Mouse (Mus musculus) adrenal gland, postnatal 25 days (tissue): ENCODE data around the gene Fbxo9. TPM values are rescaled to one million over a fixed set of nuclear protein-coding genes. Genes with fewer than 3 reads are reported as not detected.

Experiments
- DNase-seq: peaks from one replicate; pipeline ENCODE4 v3.0.0; 2021; ENCODE audit warnings: mixed read lengths
- total RNA-seq: library from RNA; stranded (reverse); gene quantifications from 2 replicates; pipeline ENCODE4 v1.2.3, GENCODE M21; 2021

Fbxo9 gene
- total RNA-seq, 1 experiment from 2014 or later, result 108 TPM

DNA sequence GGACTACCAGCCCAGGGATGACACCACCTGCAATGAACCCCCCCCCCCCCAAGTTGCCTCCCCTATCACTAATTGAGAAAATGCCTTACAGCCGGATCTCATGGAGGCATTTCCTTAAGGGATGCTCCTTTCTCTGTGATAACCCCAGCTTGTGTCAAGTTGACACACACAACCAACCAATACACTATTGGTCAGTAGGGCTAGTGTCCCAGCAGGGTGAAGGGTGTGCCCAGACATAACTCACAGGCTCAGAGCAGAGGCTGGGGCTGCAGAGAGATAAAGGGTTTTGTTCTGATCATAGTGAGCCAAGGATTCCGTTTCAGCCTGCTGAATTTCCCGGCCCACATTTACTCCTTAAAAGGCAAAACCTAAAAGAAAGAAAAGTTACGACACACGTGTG lies 38.4 kb downstream of the Fbxo9 start:
- no peak for DNase-seq

DNA sequence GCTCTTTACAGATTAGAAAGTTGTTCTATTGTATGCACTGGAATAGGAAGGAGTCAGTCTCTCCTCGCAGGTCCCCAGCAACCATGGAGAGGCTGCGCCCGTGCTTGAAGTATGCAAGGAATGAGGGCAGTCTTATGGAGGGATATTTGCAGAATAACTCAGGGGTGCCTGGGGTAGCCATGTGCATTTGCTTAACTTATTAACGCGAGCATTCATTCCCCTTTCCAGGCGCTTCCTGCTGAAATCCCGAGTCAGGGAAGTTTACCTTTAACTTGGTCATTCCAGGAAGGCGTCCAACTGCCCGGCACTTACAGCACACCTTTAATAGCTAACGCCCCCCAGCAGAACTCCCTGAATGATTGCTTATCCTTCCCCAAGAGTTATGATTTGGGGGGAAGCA lies 44.7 kb downstream of the Fbxo9 start:
- DNase-seq, result no peak

DNA sequence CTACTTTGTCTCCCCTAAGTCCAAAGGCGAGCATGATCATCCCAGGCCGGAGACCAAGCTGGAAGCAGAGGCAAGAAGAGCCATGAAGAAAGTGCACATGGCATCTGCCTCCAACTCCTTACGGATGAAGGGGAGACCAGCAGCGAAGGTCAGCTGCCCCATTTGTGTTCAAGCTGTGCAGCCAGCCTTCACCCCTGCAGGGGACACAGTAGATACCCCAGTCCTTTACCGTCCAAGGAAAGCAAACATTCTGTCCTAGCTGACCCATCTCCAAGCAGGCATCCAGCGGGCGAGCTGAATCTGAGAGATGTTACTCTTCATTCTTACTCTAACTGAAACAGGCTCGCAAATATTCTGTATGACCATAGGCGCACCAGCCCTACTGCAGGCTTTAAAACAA lies 46.5 kb downstream of the Fbxo9 start:
- DNase-seq, result no peak

DNA sequence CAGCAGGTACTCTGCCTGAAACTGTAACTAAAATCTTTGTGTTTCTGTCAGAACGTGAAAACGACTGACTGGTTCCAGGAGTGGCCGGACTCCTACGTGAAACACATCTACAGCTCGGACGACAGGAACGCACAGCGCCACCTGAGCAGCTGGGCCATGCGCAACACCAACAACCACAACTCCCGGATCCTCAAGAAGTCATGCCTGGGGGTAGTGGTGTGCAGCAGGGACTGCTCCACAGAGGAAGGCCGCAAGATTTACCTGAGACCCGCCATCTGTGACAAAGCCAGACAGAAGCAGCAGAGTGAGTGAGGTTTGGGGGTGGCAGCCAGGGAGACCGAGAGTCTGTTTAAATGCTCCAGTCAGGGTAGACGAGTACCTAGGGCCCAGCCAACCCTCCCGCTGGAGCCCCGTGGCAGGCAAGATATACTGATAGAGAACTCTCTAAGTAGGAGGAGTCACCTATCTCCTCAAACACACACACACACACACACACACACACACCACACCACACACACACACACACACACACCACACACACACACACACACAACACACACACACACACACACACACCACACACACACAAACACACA lies 49.2 kb downstream of the Fbxo9 start:
- DNase-seq, result no peak

DNA sequence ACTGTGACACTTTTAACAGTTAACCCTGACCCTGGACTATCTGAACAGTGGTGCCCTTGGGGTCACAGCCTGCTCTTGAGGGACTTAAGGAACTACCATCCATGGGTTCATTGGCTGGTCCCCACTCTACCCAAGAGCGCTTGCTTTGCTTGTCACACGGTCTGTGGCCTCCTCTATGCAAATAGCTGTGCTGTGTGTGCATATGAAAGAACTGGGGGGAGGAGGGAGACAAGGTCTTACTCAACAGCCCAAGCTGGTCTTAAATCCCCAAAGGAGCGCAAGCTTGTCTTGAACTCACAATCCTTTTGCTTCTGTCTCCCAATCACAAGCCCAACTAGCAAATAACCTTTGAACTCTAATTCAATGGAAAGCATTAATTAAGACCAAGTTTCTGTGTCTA lies 54.6 kb downstream of the Fbxo9 start:
- no peak for DNase-seq

DNA sequence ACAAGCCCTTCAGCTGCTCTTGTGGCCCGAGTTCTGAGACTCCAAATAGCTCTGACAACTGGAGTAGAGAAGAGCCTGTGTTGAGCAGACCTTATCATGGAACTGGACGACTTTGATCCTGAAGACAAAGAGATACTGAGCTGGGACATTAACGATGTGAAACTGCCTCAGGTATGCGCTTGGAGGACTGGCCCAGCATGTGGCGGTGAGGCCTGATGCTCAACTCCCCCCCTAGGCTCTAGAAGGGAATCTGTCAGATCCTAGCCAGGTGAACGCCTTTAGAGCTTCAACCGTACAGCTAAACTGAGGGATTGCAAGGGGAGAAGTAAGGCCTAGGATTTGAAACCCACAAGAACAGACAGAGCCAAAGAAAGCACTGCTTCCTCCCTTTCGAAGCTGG lies 55.0 kb downstream of the Fbxo9 start:
- DNase-seq, result no peak

DNA sequence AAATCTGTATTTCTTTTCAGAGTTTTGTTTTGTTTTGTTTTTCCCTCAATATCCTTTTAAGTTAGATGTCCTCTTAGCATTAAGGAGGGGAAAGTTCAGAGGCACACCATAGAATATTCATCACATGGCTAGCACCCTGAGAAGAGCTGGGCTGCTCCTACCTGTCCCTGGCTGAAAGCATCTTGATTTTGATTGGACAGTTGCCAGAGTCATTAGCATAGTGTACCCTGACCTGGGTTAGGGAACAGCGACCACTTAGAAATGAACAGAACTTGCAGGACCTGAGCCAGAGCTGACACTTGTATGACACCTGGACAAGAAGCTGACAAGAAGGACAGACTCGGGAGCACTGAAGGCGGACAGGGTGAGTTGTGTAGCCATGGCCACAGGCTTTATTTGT lies 57.2 kb downstream of the Fbxo9 start, which contains the start of gene Gcm1:
TSS of gene Gcm1 (plus strand) at position 248 of the 400 bp plus-strand sequence.
- DNase-seq, result no peak

DNA sequence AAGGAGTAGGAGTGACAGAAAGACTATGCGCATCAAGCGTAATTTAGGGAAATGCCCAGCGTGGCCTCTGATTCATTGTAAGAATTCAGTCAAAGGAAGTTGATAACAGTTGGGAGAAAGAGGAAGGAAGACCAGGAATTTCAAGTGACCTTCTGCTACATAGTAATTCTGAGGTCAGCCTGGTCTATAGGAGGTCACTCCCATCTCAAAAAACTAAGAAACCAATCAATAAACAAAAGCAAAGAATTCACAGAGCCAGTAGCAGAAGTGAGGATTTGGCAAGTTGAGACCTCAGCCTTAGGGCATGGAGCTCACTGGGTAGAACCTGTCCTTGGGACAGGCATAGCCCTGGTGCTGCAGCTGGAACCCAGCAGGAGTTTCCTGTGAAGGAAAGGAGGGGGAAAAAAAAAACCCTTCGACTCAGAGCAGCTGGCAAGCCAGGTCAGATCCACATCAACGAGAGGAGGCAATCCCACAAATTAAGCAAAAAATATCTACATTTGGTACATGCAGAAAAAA lies 58.4 kb downstream of the Fbxo9 start:
- DNase-seq, result no peak

DNA sequence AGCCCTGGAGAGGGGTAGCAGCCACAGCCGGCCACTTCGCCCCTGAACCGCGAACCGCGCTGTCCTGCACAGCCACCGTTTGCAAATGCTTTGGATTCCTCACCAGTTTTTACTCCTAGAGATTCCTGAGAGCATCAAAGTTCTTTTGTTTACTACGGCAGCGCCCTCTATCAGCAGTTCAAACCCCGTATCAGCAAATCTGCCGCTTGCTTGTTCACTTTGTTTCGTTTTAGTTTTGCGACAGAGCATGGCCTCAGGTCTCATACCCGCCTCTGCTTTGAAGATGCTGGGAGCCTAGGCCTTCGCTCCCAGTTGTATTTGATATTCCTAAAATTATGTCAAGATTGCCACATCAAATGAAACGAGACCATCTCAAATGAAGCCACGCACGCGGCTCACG lies 62.1 kb downstream of the Fbxo9 start:
- DNase-seq, result no peak

DNA sequence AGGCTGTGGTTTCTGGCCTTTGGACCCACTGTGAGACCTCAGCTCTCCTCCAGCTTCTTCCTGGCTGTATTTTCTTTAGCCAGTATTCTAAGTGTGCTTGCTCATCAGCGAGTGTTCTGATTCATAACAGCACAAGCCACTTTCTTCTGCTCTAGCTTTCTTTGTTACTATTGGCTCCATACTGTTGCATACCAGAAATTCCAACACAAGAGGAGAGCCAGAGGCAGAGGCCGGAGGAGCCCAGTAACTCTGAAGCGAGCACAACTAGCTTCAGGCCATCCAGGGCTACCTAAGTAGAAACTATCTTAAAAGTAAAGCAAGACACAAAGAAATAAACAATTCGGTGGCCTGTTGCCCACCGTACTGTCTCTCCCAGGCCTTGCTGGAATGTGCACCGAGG lies 63.7 kb downstream of the Fbxo9 start:
- DNase-seq, result no peak

DNA sequence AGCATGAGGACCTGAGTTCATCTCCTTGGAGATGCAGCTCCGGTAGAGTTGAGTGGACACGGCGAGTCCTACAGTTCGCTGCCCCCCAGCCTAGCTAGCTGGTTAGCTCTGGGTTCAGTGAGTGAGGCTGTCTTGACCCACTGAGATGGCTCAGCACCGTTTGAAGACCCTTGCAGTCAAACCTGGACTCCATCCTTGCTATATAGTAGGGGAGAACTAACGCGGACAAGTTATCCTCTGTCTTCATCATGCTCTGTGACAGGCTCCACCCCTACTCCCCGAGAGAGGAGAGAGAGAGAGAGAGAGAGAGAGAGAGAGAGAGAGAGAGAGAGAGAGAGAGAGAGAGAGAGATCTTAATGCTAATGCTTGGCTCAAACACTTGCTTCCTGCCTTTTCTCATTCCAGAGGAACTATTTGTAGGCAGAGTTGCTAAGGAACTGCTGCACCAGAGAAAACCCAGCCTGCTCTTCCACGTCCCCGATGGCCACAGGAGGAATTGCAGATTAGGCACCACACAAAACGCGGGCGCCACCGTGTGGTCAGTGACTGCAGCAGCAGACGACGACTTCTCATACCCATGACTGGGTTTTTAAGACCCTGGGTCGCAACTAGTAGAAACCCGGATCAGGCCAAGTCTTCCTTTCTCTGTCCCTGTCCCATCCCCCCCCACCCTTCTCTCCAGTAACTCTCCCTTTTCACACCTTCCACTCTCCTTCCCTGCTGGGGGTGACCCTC lies 69.9 kb downstream of the Fbxo9 start:
- peak; percentile 79 for DNase-seq

DNA sequence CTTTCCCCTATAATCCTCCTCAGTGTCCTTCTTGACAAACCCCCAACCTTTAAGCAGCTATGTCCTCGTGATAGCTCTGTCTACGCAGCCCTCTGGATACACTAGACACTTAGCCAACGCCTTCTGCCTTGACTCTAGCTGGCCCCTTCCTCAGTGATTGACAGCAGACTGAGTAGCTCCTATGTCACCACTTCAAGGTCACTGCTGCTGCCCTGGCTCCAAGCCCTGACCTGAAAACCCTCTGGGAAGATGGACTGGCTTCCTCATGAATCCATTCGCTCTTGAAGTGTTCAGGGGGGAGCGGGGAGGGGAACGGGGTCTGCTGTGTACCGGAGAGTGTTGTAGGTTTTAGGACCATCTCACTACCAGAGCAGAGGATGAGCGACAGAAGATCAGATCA lies 73.0 kb downstream of the Fbxo9 start:
- DNase-seq, result peak; percentile 17

DNA sequence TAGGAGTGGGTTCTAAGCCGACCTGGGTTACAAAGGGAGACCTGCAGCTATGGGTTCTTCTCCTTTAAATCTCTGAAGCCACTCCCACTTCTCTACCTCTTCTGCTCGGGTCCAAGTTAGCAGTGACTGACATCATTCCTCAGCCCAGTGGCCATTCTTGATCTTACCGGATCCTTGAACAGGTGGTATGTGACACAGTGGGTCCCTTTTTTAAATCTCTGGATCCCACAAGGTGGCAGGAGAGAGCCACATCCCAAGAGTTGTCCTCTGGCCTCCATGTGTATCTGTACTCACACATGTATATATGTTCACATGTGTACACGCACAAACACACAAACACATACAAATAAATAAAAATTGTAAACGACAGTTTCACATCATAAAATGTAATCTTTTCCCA lies 73.6 kb downstream of the Fbxo9 start:
- DNase-seq, result no peak

DNA sequence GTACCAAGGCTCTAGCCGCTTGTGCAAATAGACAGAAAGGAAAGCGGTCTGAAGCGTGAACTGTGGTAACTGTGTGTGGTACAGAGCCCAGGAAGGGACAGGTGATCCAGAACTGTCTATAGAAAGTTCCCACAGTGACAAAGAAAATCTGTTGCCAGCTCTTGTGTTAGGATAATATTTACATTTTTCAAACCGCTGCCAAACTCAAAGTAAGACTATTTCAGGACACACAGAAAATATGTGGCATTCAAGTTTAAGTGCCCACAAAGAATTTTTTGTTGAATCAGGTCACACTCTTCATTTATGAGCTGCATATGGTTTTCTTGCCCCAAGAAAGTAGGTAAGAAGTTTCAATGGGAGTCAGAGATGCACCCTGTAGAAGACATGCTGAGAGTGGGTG lies 75.9 kb downstream of the Fbxo9 start:
- no peak for DNase-seq

Other genes with a start within 250 kb of the Fbxo9 start
- gene Elovl5, start 191.7 kb downstream of the Fbxo9 start, total RNA-seq, result 524 and 667 TPM in 2 replicates
- gene Gcm1, start 57.1 kb downstream of the Fbxo9 start, total RNA-seq, result not detected in 2 replicates
- 22.0 and 26.7 TPM in 2 replicates for gene Ick, start 127 bp upstream of the Fbxo9 start, total RNA-seq
- 33.4 and 39.6 TPM in 2 replicates for gene Gsta4, start 73.7 kb upstream of the Fbxo9 start, total RNA-seq
- 1.1 TPM in 1 of 2 replicates, not detected in the other for gene Gsta1, start 121.6 kb upstream of the Fbxo9 start, total RNA-seq
- gene Gm3776, start 148.1 kb upstream of the Fbxo9 start, total RNA-seq, result not detected in 2 replicates
- gene Gm10639, start 180.9 kb upstream of the Fbxo9 start, total RNA-seq, result not detected in 2 replicates
- not detected in 2 replicates for gene Omt2a, start 205.7 kb upstream of the Fbxo9 start, total RNA-seq
- gene Omt2b, start 218.5 kb upstream of the Fbxo9 start, total RNA-seq, result not detected in 2 replicates
- 4.2 and 10.3 TPM in 2 replicates for gene Gsta2, start 246.7 kb upstream of the Fbxo9 start, total RNA-seq